Mouse (Mus musculus): Measurements from ENCODE around the gene Bend7.

Bend7 gene

GRCm38 (mm10) chr2:4717769-4718661 lies at the start of gene Bend7:
Gene Bend7, plus strand, starts transcription at chr2:4717831.
- DNase-seq: peak; percentile 37 to 45

DNA sequence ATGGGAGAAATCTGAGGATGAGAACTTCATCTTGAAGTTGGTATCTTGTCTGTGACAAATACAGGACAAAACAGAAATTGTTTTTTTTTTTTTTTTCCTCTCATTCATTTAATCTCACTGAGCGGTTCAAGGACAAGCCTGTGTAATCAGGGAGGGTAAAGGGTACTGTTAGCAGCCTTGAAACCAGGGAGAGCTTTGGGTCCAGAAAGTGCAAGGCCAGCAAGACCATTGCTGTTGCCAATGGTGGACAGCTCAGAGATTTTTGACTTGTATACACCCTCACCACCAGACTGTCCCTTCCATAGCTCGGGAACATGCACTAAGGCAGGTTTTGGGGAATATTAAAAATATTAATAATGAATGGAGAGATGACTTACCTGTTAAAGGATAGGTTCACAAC lies 49.0 kb upstream of the Bend7 start:
- no peak for DNase-seq

GRCm38 (mm10) chr2:4669701-4670100 lies 47.9 kb upstream of the Bend7 start:
- DNase-seq: no peak

GRCm38 (mm10) chr2:4671636-4672035 lies 46.0 kb upstream of the Bend7 start:
- DNase-seq: no peak

DNA sequence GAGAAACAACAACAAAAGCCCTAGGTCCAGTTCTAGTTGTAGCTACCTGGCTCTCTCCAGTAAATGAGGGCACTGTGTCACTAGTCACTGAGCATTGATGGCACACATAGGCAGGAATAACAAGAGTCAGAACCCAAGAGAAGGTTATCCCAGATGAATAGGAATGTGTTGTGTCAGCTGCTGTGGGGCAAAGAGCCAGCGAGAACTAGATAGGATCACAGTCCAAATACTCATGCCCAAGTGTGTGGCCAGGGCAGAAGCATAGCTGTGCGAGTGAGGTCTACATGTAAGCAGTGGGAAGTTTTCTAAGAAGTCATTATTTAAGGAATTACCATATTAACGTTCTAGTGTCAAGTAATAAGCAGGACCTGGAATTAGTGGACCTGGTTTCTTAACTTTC lies 37.7 kb upstream of the Bend7 start:
- DNase-seq: no peak

- DNase-seq: peak in 1 of 2 experiments; percentile 10
Measured at GRCm38 (mm10) chr2:4711262-4711661, 6.4 kb upstream of the Bend7 start.

- DNase-seq: peak; percentile 31 to 32
Measured at GRCm38 (mm10) chr2:4717081-4717768, 406 bp upstream of the Bend7 start.

DNA sequence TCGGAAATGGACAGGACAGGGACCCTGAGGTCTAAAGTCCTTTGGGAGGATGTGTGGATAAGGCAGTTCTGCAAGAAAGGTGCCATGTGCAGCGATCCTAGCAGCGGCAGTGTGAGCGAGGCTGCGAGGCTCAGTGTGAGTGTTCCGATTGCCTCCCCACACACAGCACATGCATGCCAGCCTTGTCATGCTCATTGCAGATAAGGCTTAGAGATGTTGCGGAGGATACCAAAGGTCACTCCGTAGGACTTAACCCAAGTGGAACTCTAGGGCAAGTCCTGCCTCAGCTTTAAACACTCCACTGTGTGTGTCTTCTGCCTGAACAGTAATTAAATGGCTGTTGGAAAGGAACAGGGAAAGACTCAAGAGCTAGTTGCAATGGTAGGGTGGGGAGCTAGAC lies 5.5 kb downstream of the Bend7 start:
- DNase-seq: no peak

GRCm38 (mm10) chr2:4730161-4730560 lies 12.5 kb downstream of the Bend7 start:
- DNase-seq: no peak

GRCm38 (mm10) chr2:4733971-4734370 lies 16.3 kb downstream of the Bend7 start:
- DNase-seq: no peak

DNA sequence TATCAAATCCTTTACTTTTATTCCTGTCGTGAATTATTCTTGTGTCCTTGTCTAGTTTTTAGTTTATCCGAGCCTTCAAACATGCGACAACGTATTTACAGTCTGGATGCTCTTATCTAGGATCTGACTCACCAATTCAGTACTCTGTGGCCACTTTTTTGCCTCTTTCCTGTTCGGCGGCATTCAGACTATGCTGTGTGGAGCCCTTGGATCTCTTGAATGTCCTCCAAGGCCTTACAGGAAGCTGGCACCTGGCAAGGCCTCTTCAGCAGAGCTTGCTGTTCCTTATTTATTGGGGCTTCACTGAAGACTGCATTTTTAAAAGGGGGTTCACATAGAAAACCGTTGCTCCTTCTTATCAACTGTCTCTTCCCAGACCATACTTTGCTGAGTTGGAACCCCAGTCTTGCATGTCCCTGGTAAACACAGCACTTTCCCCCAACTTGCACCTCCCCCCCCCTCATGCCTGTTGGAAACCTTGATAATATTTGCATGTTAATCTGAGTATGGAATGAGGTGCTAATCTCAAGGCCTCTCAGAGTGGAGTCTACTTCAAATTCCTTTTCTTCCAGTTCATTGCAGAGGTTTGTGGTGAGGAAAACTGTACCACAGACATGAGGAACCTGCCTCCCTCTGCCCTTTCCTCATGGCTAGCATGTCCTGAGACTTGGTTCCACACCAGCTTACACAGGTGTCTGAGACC lies 18.6 kb downstream of the Bend7 start:
- DNase-seq: peak in 1 of 2 experiments; percentile 10

DNA sequence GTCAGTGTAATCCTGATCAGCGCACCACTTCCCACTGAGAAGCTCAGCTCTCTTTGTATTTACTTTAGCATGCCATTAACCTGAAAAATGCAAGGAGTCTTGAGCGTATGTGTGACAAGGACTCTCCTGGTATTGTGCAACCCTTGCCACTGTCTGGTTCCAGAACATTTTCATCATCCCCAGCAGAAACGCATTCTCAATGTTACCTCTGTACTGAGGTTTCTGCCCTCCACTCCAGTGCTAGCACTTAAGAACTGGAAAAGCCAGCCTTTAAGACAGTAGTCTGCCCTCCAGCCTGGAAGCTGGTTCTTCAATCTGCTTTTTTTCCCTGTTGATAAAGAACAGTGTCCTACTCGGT lies 19.1 kb downstream of the Bend7 start:
- DNase-seq: no peak

GRCm38 (mm10) chr2:4751918-4752317 lies 34.3 kb downstream of the Bend7 start:
- DNase-seq: no peak

DNA sequence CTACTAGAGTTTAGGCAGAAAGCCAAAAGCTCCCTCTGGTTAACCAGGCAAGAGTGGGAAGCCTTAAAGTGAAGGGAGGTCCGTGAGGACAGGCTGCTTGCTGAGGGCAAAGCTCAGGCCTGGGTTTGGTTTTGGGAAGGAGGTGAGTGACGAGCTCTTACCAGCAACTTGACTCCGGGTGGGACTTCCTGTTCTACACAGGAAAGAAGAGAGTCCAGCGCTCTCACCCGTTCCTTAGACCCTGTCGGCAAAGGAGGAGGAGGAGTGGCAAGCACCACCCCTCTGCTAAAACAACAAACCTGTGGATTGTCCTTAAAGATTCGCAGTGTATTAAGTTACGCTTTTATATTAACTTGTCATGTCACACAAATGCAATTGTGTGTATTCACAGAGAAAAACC lies 38.1 kb downstream of the Bend7 start:
- DNase-seq: no peak

GRCm38 (mm10) chr2:4757218-4757617 lies 39.6 kb downstream of the Bend7 start:
- no peak for DNase-seq

DNA sequence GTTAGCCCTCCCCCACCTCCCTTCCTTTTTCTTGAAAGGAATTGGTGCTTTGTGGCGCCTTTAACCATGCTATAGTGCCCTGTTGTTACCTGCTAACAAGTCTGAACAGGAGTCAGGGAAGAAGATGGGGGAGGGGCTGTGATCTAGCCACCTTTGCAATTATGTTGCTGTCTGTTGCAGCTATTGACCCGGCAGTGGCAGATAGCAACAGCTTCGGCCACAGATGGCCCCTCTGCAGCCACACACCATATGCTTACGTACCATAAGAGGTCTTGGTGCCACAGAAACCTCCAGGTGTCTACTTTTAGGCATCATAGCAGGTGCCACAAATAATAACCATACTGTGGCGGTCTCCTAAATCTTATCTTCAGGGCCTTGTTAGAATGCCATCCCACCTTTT lies 43.1 kb downstream of the Bend7 start:
- no peak for DNase-seq

GRCm38 (mm10) chr2:4761906-4762305 lies 44.3 kb downstream of the Bend7 start:
- no peak for DNase-seq

DNA sequence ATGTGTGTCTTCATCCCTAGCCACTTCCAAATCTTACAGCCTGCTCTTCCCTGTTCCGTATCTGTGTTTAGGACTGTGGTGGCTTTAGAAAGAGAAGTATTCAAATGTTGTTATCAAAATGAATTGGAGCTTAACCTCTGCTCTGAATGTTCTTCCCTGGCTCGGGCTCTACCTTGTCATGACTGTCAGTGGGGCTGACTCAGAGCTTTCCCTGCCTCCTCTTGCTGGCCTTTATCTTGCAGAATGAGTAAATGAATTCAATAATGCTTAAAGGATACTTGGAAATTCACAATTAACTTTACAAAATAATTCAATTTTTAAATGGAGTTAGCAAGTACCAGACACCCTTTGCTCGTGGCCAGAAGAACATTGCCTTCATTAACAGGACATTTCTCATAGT lies 46.4 kb downstream of the Bend7 start:
- no peak for DNase-seq

DNA sequence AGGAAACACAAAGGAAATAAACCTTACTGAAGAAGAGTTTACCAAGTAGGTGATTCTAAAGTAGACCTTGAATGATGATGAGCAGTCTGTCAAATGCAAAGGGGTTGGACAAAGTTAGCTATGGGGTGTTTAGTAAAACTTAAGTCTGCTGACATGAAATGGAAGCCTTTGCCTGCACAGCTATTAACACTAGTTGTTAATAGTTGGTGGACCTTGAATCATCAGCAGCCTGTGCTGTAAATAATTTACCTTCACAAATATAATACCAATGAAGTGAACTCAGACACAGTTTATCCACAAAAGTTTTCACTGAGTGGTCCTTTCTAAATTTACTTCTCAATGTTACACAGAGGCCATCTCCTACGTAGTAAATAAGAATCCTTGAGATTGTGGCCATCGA lies 52.7 kb downstream of the Bend7 start:
- DNase-seq: no peak

DNA sequence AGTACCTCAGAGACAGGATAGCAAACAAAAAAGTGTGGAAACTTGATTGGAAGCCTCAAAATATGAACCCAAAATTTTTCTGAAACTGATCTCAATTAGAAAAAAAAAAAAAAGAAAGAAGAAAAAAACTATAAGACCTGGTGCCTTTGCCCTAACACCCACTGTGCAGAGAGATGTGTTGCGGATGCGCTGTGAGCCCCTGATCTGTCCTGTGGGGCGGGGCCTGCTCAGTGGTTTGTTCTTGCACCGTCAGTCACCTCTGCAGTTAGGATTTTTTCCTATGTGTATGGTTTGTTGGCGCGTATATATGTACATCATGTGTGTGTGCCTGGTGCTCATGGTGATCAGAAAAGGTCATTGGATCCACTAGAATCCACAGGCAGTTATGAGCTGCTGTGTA lies 56.3 kb downstream of the Bend7 start:
- DNase-seq: no peak

GRCm38 (mm10) chr2:4777291-4777690 lies 59.7 kb downstream of the Bend7 start:
- DNase-seq: no peak

DNA sequence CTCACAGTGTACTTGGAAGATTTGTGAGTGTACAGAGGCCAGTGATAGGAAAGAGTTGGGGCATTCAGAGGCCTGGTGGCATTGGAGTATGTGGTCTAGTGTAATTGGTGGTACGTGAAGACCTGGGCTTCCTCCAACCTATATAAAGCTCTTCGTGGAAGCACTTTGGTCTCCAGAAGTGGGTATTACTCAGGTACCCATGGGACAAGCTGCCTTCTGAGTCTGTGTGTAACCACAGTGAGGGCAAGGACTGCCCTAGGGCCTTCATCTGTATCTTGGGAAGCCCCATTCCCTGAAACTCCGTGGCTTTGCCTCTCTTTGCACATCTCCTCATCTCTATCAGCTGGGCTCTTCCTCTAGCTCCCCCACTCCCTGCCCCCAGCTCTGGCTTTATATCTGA lies 64.0 kb downstream of the Bend7 start:
- DNase-seq: no peak

DNA sequence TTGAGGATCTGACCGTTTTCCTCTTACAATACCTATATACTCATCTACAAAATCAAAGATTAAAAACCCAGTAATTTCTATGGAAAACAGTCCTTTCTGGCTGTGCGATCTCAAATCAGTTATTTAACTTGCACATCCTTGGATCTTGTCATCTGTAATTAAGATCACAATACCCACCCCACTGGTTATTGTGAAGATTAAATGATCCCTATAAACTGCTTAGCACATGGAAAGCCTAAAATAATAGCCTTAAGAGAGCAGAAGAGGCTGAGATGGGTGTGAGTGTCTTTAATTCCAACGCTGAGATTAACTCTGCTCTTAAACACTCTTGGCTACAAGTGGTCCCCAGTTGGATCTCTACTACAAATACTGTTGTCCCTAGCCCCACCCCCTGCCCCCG lies 64.8 kb downstream of the Bend7 start:
- DNase-seq: no peak
